Mouse (Mus musculus) small intestine, adult 2 months (tissue): ENCODE data around the gene Phb2. TPM values are rescaled to one million over a fixed set of nuclear protein-coding genes. Genes with fewer than 3 reads are reported as not detected.

ENCODE experiments used
- H3K27ac ChIP-seq: fragments of 200-500 bp; 2 replicates; pipeline ENCODE4 v1.5.1; 2012; ENCODE audit warnings: low read depth, low read length, control low read depth, inconsistent platforms; ENCODE audit not compliant: insufficient read depth
- H3K27me3 ChIP-seq: fragments of 200-500 bp; 2 replicates; pipeline ENCODE4 v1.6.1; 2012; ENCODE audit warnings: mild to moderate bottlenecking, moderate library complexity, low read length, inconsistent platforms; ENCODE audit not compliant: control insufficient read depth, insufficient read depth
- H3K36me3 ChIP-seq: fragments of 200-500 bp; 2 replicates; pipeline ENCODE4 v1.6.1; 2012; ENCODE audit warnings: mild to moderate bottlenecking, low read length, control low read depth, inconsistent platforms; ENCODE audit not compliant: control insufficient read depth, insufficient read depth
- H3K4me1 ChIP-seq: fragments of 200-500 bp; 2 replicates; pipeline ENCODE4 v1.6.1; 2012; ENCODE audit warnings: low read length, inconsistent platforms, mixed read lengths; ENCODE audit not compliant: control insufficient read depth, insufficient read depth, insufficient read length
- H3K4me3 ChIP-seq: fragments of 200-500 bp; 2 replicates; pipeline ENCODE4 v1.5.1; 2012; ENCODE audit warnings: low read depth, mild to moderate bottlenecking, control low read depth, inconsistent platforms, low read length, moderate library complexity
- CTCF ChIP-seq: fragments of 200-500 bp; IDR thresholded peaks from 2 replicates; pipeline ENCODE4 v1.5.1; 2012; ENCODE audit warnings: low read depth, mild to moderate bottlenecking, control low read depth, inconsistent platforms, low read length, moderate library complexity, mixed read lengths; ENCODE audit not compliant: insufficient replicate concordance, insufficient read length; ENCODE audit errors: extremely low read depth
- POLR2A ChIP-seq: fragments of 200-500 bp; IDR thresholded peaks from 2 replicates; pipeline ENCODE4 v1.6.1; 2012; ENCODE audit warnings: low read depth, mild to moderate bottlenecking, control low read depth, inconsistent platforms, low read length, moderate library complexity
- WGBS: fragments of 180-500 bp; shearing (Covaris S2); methylation state at CpG from one replicate; pipeline ENCODE4 v1.1.7; 2018; 5-methylcytosine and 5-hydroxymethylcytosine counted together
- polyA plus RNA-seq: library from polyadenylated mRNA; depleted of rRNA; stranded (reverse); fragments of >200 nt; gene quantifications from 2 replicates; pipeline ENCODE4 v1.2.3, GENCODE M21; 2012

The Phb2 gene
- polyA plus RNA-seq, 1 experiment = 122 TPM

- H3K4me1 ChIP-seq = peaks cover 17% of the 10 kb centered on the region
- H3K4me3 ChIP-seq = no peak overlapping the region
- H3K27me3 ChIP-seq = no peaks in the 10 kb centered on the region
- TF ChIP-seq POLR2A (no peak), CTCF (no peak)
- no peaks in the 10 kb centered on the region for H3K36me3 ChIP-seq
- 88% methylated on average over 11 of the region's 11 CpGs for WGBS
- no peak overlapping the region for H3K27ac ChIP-seq
Observed at GRCm38 (mm10) chr6:124737040-124737439, 24.9 kb downstream of the Phb2 start.

GRCm38 (mm10) chr6:124738511-124739023 is 26.4 kb downstream of the Phb2 start, which contains the start of gene Ptpn6:
Ptpn6 (minus strand) TSS chr6:124738714.
- TF ChIP-seq CTCF (0 out of 2 replicates have a peak, but pooled peaks have one; percentile 7), POLR2A (no peak; the same call in 1 of the 2 replicates)
- Histone ChIP-seq H3K27ac (peak within 1 kb of the TSS; percentile 84), H3K27me3 (no peaks in the 10 kb centered on the region), H3K4me3 (peak within 1 kb of the TSS; percentile 48), H3K4me1 (peaks cover 9% of the 10 kb centered on the region), H3K36me3 (peaks cover 7% of the 10 kb centered on the region)
- WGBS = 7% methylated on average over 15 of the region's 15 CpGs

GRCm38 (mm10) chr6:124739231-124739796 is 27.2 kb downstream of the Phb2 start:
- peak overlapping the region; percentile 84 for H3K27ac ChIP-seq
- peaks cover 7% of the 10 kb centered on the region for H3K36me3 ChIP-seq
- peaks cover 9% of the 10 kb centered on the region for H3K4me1 ChIP-seq
- 56% methylated on average over 10 of the region's 10 CpGs for WGBS
- TF ChIP-seq POLR2A = no peak
- no peak overlapping the region for H3K4me3 ChIP-seq
- no peaks in the 10 kb centered on the region for H3K27me3 ChIP-seq

GRCm38 (mm10) chr6:124740211-124740887 is 28.2 kb downstream of the Phb2 start:
- WGBS = under 1% methylated on average over 29 of the region's 29 CpGs
- Histone ChIP-seq H3K4me1 (peaks cover 15% of the 10 kb centered on the region), H3K27ac (peak overlapping the region; percentile 99), H3K27me3 (no peaks in the 10 kb centered on the region), H3K4me3 (peak overlapping the region; percentile 74), H3K36me3 (peaks cover 8% of the 10 kb centered on the region)
- TF ChIP-seq CTCF (peak; percentile 58; the same call in 1 of the 2 replicates), POLR2A (no peak)

GRCm38 (mm10) chr6:124740888-124741761 is 29.0 kb downstream of the Phb2 start, which contains the start of gene Grcc10:
Grcc10 (minus strand) TSS chr6:124741374.
- Histone ChIP-seq H3K4me1 (peaks cover 17% of the 10 kb centered on the region), H3K36me3 (peaks cover 8% of the 10 kb centered on the region), H3K27me3 (no peaks in the 10 kb centered on the region), H3K4me3 (peak within 1 kb of the TSS; percentile 74), H3K27ac (peak within 1 kb of the TSS; percentile 99)
- under 1% methylated on average over 41 of the region's 41 CpGs for WGBS
- TF ChIP-seq CTCF = no peak; the same call in 1 of the 2 replicates
- TF ChIP-seq POLR2A = peak; percentile 72; the same call in 1 of the 2 replicates

- Histone ChIP-seq H3K27ac (peak overlapping the region; percentile 99), H3K4me1 (peaks cover 19% of the 10 kb centered on the region), H3K27me3 (no peaks in the 10 kb centered on the region), H3K4me3 (peak overlapping the region; percentile 55; the same call in 1 of the 2 replicates), H3K36me3 (peaks cover 8% of the 10 kb centered on the region)
- TF ChIP-seq POLR2A (no peak), CTCF (no peak)
- WGBS = 63% methylated on average over 3 of the region's 3 CpGs
Observed at GRCm38 (mm10) chr6:124741842-124742241, 29.7 kb downstream of the Phb2 start.
